Mouse (Mus musculus): ENCODE results near the gene Hyal6. TPM values are rescaled to one million over a fixed set of nuclear protein-coding genes. Genes with fewer than 3 reads are reported as not detected.

The Hyal6 gene
- 11.6 and 16.0 TPM in 2 replicates for polyA plus RNA-seq (2012; rRNA removed)

GRCm38 (mm10) chr6:24732945-24733344 lies at the start of gene Hyal6:
TSS of gene Hyal6 (plus strand) at chr6:24733245.
- TF ChIP-seq POLR2A (IDR thresholded peaks at IDR 0.05; ENCODE audit: control insufficient read depth, low read depth, low read length) (no peak), CTCF (IDR thresholded peaks at IDR 0.05; ENCODE audit: control insufficient read depth, insufficient read depth, insufficient replicate concordance, low read depth, low read length) (no peak)
- no peaks in the 10 kb centered on the region for H3K36me3 ChIP-seq (ENCODE audit: control insufficient read depth, insufficient read depth, low read length)
- H3K4me3 ChIP-seq (ENCODE audit: control insufficient read depth, low read depth, low read length) = peak within 1 kb of the TSS; percentile 80
- no peak within 1 kb of the TSS for H3K27ac ChIP-seq (ENCODE audit: control insufficient read depth, insufficient read depth, low read depth, low read length)
- H3K4me1 ChIP-seq (ENCODE audit: control insufficient read depth, insufficient read depth, low read length) = no peaks in the 10 kb centered on the region; the same call in none of the 2 replicates
- no peaks in the 10 kb centered on the region for H3K27me3 ChIP-seq (ENCODE audit: control insufficient read depth, insufficient read depth, low read length)

- no peak for TF ChIP-seq CTCF (IDR thresholded peaks at IDR 0.05; ENCODE audit: control insufficient read depth, insufficient read depth, insufficient replicate concordance, low read depth, low read length)
- no peak for TF ChIP-seq POLR2A (IDR thresholded peaks at IDR 0.05; ENCODE audit: control insufficient read depth, low read depth, low read length)
- no peak overlapping the region for H3K4me3 ChIP-seq (ENCODE audit: control insufficient read depth, low read depth, low read length)
- no peak overlapping the region for H3K27ac ChIP-seq (ENCODE audit: control insufficient read depth, insufficient read depth, low read depth, low read length)
- H3K27me3 ChIP-seq (ENCODE audit: control insufficient read depth, insufficient read depth, low read length) = no peaks in the 10 kb centered on the region
- H3K36me3 ChIP-seq (ENCODE audit: control insufficient read depth, insufficient read depth, low read length) = no peaks in the 10 kb centered on the region
- H3K4me1 ChIP-seq (ENCODE audit: control insufficient read depth, insufficient read depth, low read length) = no peaks in the 10 kb centered on the region
Measured at GRCm38 (mm10) chr6:24687871-24688270, 45.2 kb upstream of the Hyal6 start.

- H3K4me1 ChIP-seq (ENCODE audit: control insufficient read depth, insufficient read depth, low read length) = no peaks in the 10 kb centered on the region
- no peak overlapping the region for H3K4me3 ChIP-seq (ENCODE audit: control insufficient read depth, low read depth, low read length)
- no peaks in the 10 kb centered on the region for H3K27me3 ChIP-seq (ENCODE audit: control insufficient read depth, insufficient read depth, low read length)
- H3K27ac ChIP-seq (ENCODE audit: control insufficient read depth, insufficient read depth, low read depth, low read length) = no peak overlapping the region
- H3K36me3 ChIP-seq (ENCODE audit: control insufficient read depth, insufficient read depth, low read length) = no peaks in the 10 kb centered on the region
- TF ChIP-seq CTCF (IDR thresholded peaks at IDR 0.05; ENCODE audit: control insufficient read depth, insufficient read depth, insufficient replicate concordance, low read depth, low read length) = no peak
- no peak for TF ChIP-seq POLR2A (IDR thresholded peaks at IDR 0.05; ENCODE audit: control insufficient read depth, low read depth, low read length)
Measured at GRCm38 (mm10) chr6:24694455-24695410, 38.3 kb upstream of the Hyal6 start.

GRCm38 (mm10) chr6:24696117-24696516 lies 36.9 kb upstream of the Hyal6 start:
- no peak overlapping the region for H3K27ac ChIP-seq (ENCODE audit: control insufficient read depth, insufficient read depth, low read depth, low read length)
- no peaks in the 10 kb centered on the region for H3K4me1 ChIP-seq (ENCODE audit: control insufficient read depth, insufficient read depth, low read length)
- H3K4me3 ChIP-seq (ENCODE audit: control insufficient read depth, low read depth, low read length) = no peak overlapping the region
- TF ChIP-seq POLR2A (IDR thresholded peaks at IDR 0.05; ENCODE audit: control insufficient read depth, low read depth, low read length) (no peak), CTCF (IDR thresholded peaks at IDR 0.05; ENCODE audit: control insufficient read depth, insufficient read depth, insufficient replicate concordance, low read depth, low read length) (no peak)
- H3K27me3 ChIP-seq (ENCODE audit: control insufficient read depth, insufficient read depth, low read length) = no peaks in the 10 kb centered on the region
- no peaks in the 10 kb centered on the region for H3K36me3 ChIP-seq (ENCODE audit: control insufficient read depth, insufficient read depth, low read length)

GRCm38 (mm10) chr6:24697216-24697615 lies 35.8 kb upstream of the Hyal6 start:
- Histone ChIP-seq H3K36me3 (ENCODE audit: control insufficient read depth, insufficient read depth, low read length) (no peaks in the 10 kb centered on the region), H3K27me3 (ENCODE audit: control insufficient read depth, insufficient read depth, low read length) (no peaks in the 10 kb centered on the region), H3K27ac (ENCODE audit: control insufficient read depth, insufficient read depth, low read depth, low read length) (no peak overlapping the region), H3K4me3 (ENCODE audit: control insufficient read depth, low read depth, low read length) (no peak overlapping the region), H3K4me1 (ENCODE audit: control insufficient read depth, insufficient read depth, low read length) (no peaks in the 10 kb centered on the region)
- TF ChIP-seq POLR2A (IDR thresholded peaks at IDR 0.05; ENCODE audit: control insufficient read depth, low read depth, low read length) (no peak), CTCF (IDR thresholded peaks at IDR 0.05; ENCODE audit: control insufficient read depth, insufficient read depth, insufficient replicate concordance, low read depth, low read length) (no peak)

GRCm38 (mm10) chr6:24707090-24707489 lies 26.0 kb upstream of the Hyal6 start:
- H3K4me1 ChIP-seq (ENCODE audit: control insufficient read depth, insufficient read depth, low read length) = no peaks in the 10 kb centered on the region
- H3K36me3 ChIP-seq (ENCODE audit: control insufficient read depth, insufficient read depth, low read length) = no peaks in the 10 kb centered on the region
- TF ChIP-seq POLR2A (IDR thresholded peaks at IDR 0.05; ENCODE audit: control insufficient read depth, low read depth, low read length) = no peak
- no peak overlapping the region for H3K4me3 ChIP-seq (ENCODE audit: control insufficient read depth, low read depth, low read length)
- H3K27me3 ChIP-seq (ENCODE audit: control insufficient read depth, insufficient read depth, low read length) = no peaks in the 10 kb centered on the region
- no peak overlapping the region for H3K27ac ChIP-seq (ENCODE audit: control insufficient read depth, insufficient read depth, low read depth, low read length)

GRCm38 (mm10) chr6:24707499-24707898 lies 25.5 kb upstream of the Hyal6 start:
- Histone ChIP-seq H3K4me3 (ENCODE audit: control insufficient read depth, low read depth, low read length) (no peak overlapping the region), H3K36me3 (ENCODE audit: control insufficient read depth, insufficient read depth, low read length) (no peaks in the 10 kb centered on the region), H3K4me1 (ENCODE audit: control insufficient read depth, insufficient read depth, low read length) (no peaks in the 10 kb centered on the region), H3K27ac (ENCODE audit: control insufficient read depth, insufficient read depth, low read depth, low read length) (no peak overlapping the region), H3K27me3 (ENCODE audit: control insufficient read depth, insufficient read depth, low read length) (no peaks in the 10 kb centered on the region)
- TF ChIP-seq POLR2A (IDR thresholded peaks at IDR 0.05; ENCODE audit: control insufficient read depth, low read depth, low read length) (no peak), CTCF (IDR thresholded peaks at IDR 0.05; ENCODE audit: control insufficient read depth, insufficient read depth, insufficient replicate concordance, low read depth, low read length) (no peak)

All from testis, adult 2 months (tissue).